Mouse (Mus musculus) lung, embryonic 16.5 days (tissue): ENCODE results near the gene Jup. TPM values are rescaled to one million over a fixed set of nuclear protein-coding genes. Genes with fewer than 3 reads are reported as not detected.
"Not testable (repeated sequence)": the region's sequence is repeated elsewhere in the genome, so short reads cannot be mapped to it uniquely, and the experiment has no call there.

ENCODE experiments used
- ATAC-seq: fragments of 200-750 bp; cut with Nextera tagmentation; 2 replicates; pipeline ENCODE4 v1.8.0; 2017; ENCODE audit warnings: low read depth, mild to moderate bottlenecking, moderate library complexity
- H3K27ac ChIP-seq: fragments of 300-500 bp; sonication (generic); 2 replicates; pipeline ENCODE4 v1.5.1; 2014; ENCODE audit warnings: mild to moderate bottlenecking, control low read depth, low read length
- H3K27me3 ChIP-seq: fragments of 300-500 bp; sonication (generic); 2 replicates; pipeline ENCODE4 v1.6.1; 2014; ENCODE audit warnings: low read depth, low read length, mixed read lengths; ENCODE audit not compliant: control insufficient read depth, insufficient read depth
- H3K36me3 ChIP-seq: fragments of 300-500 bp; sonication (generic); 2 replicates; pipeline ENCODE4 v1.6.1; 2014; ENCODE audit warnings: low read length; ENCODE audit not compliant: control insufficient read depth, insufficient read depth
- H3K4me1 ChIP-seq: fragments of 300-500 bp; sonication (generic); replicated peaks from 2 replicates; pipeline ENCODE4 v1.6.1; 2014; ENCODE audit warnings: low read length, mixed read lengths; ENCODE audit not compliant: control insufficient read depth, insufficient read depth
- H3K4me2 ChIP-seq: fragments of 300-500 bp; sonication (generic); 2 replicates; pipeline ENCODE4 v1.6.1; 2014; ENCODE audit warnings: low read depth, low read length, control low read depth
- H3K4me3 ChIP-seq: fragments of 300-500 bp; sonication (generic); 2 replicates; pipeline ENCODE4 v1.5.1; 2014; ENCODE audit warnings: mild to moderate bottlenecking, low read length, control low read depth
- H3K9ac ChIP-seq: fragments of 300-500 bp; sonication (generic); 2 replicates; pipeline ENCODE4 v1.6.1; 2014; ENCODE audit warnings: low read length, control low read depth
- H3K9me3 ChIP-seq: fragments of 300-500 bp; sonication (generic); 2 replicates; pipeline ENCODE4 v1.6.1; 2016; ENCODE audit warnings: low read length; ENCODE audit not compliant: control insufficient read depth
- WGBS: fragments of 180-500 bp; shearing (Covaris S2); extraction: QIAGEN DNeasy Blood & Tissue Kit; methylation state at CpG from one replicate; pipeline ENCODE4 v1.1.7; 2014; 5-methylcytosine and 5-hydroxymethylcytosine counted together
- polyA plus RNA-seq: library from polyadenylated mRNA; unstranded; fragments of >200 nt; fragmentation: Nextera tagmentation; extraction: Ambion mirVana; gene quantifications from 2 replicates; pipeline ENCODE4 v1.2.1, GENCODE M21; 2015

The Jup gene
- polyA plus RNA-seq, 1 experiment from 2014 or later: 167 TPM

DNA sequence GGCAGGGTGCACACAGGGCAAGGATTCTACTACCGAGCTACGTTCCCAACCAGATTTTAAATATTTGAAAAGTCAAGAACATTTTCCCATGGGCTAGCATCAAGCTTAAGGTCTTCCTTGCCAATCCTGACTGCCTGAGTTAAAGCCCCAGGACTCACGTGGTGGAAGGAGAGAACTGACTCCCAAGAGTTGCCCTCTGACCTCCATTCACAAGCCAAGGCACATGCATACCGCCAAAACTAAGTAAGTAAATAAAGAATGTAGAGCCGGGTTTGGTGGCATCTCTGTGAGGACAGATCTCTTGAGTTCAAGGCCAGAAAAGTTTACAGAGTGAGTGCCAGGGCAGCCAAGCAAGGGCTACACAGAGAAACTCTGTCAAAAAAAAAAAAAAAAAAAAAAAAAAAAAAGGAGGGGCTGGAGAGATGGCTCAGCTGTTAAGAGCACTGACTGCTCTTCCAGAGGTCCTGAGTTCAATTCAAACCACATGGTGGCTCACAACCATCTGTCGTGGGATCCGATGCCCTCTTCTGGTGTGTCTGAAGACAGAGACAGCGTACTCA is 66.7 kb downstream of the Jup start:
- not testable (repeated sequence) for H3K4me2 ChIP-seq, H3K4me1 ChIP-seq, H3K9ac ChIP-seq, H3K9me3 ChIP-seq, H3K27ac ChIP-seq, H3K27me3 ChIP-seq, H3K36me3 ChIP-seq, ATAC-seq, H3K4me3 ChIP-seq
- WGBS: 37% methylated on average over 8 of the region's 8 CpGs

DNA sequence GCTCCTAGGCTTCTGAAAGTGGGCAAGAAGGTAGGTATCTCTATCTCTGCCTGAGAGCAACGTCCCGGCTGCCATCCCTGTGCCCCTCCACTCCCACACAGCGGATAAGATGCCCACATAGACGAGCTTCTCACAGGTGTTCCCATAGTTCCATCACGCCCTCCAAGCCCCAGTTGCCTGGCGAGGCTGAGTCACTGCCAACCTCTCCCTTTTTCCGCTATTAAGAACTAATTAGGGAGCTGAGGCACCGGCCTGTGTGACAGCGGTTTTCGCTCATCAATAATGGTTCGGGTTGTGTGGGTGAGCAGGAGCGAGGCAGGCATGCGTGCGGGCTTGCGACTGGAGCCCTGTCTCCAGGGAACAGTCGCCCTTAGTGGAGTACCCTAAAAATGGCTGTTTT is 67.3 kb downstream of the Jup start:
- H3K4me1 ChIP-seq: no peaks in the 10 kb centered on the region
- H3K9me3 ChIP-seq: no peaks in the 10 kb centered on the region
- no peaks in the 10 kb centered on the region for H3K36me3 ChIP-seq
- H3K4me3 ChIP-seq: no peak overlapping the region
- 55% methylated on average over 16 of the region's 16 CpGs for WGBS
- no peaks in the 10 kb centered on the region for H3K27me3 ChIP-seq
- ATAC-seq: no peak
- no peak overlapping the region for H3K27ac ChIP-seq
- no peak overlapping the region for H3K9ac ChIP-seq
- H3K4me2 ChIP-seq: no peak overlapping the region

- Histone ChIP-seq H3K9me3 (no peaks in the 10 kb centered on the region), H3K27ac (no peak overlapping the region), H3K4me1 (no peaks in the 10 kb centered on the region), H3K4me2 (no peak overlapping the region), H3K4me3 (no peak overlapping the region), H3K27me3 (no peaks in the 10 kb centered on the region), H3K9ac (no peak overlapping the region), H3K36me3 (no peaks in the 10 kb centered on the region)
- 70% methylated on average over 6 of the region's 6 CpGs for WGBS
- ATAC-seq: no peak
Measured at GRCm38 (mm10) chr11:100327761-100328160, 69.8 kb downstream of the Jup start.

DNA sequence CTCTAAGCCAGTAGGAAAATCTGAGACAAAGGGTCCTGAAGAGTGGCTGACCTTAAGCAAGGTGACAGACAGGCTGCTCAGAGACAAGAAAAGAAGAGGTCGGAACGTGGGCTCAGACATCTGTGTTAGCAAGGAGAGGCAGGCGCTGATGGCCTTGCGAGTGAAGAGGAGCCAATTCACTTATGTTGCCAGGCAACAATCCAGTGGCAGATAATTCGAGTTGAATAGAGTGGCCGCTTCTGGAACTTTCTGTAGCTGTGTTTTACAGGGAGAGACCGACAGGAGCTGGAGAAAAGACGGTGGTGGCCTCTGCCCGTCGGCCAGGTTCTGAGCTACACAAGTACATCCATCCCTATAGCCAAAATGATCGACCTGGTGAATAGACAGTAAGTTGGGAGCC is 70.2 kb downstream of the Jup start:
- Histone ChIP-seq H3K4me1 (no peaks in the 10 kb centered on the region), H3K27ac (no peak overlapping the region), H3K36me3 (peaks cover 1% of the 10 kb centered on the region), H3K4me2 (no peak overlapping the region), H3K4me3 (no peak overlapping the region), H3K9ac (no peak overlapping the region), H3K27me3 (no peaks in the 10 kb centered on the region), H3K9me3 (no peaks in the 10 kb centered on the region)
- 50% methylated on average over 11 of the region's 11 CpGs for WGBS
- ATAC-seq: no peak

- WGBS: 61% methylated on average over 11 of the region's 11 CpGs
- Histone ChIP-seq H3K36me3 (peaks cover 15% of the 10 kb centered on the region), H3K4me1 (peaks cover 4% of the 10 kb centered on the region; the same call in 1 of the 2 replicates), H3K9ac (no peak overlapping the region), H3K4me2 (no peak overlapping the region), H3K27me3 (no peaks in the 10 kb centered on the region), H3K9me3 (no peaks in the 10 kb centered on the region), H3K27ac (no peak overlapping the region), H3K4me3 (no peak overlapping the region)
- no peak for ATAC-seq
Measured at GRCm38 (mm10) chr11:100325062-100325629, 72.4 kb downstream of the Jup start.

DNA sequence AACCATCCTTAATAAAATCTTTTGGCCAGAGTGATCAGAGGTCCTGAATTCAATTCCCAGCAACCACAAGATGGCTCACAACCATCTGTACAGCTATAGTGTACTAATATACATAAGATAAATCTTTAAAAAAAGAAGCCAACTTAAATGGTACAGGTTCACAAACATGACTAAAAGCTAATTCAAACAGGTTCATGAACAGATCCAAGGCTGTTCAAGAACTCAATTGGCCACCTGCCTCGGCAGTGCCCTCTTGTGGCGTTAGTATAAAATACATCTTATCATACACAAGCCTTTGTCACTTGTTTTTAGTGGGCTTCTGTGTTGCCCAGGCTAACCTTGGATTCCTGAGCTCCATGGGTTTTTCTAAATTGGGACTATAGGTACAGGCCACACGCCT is 74.0 kb downstream of the Jup start:
- Histone ChIP-seq H3K4me2 (no peak overlapping the region), H3K4me1 (peaks cover 4% of the 10 kb centered on the region; the same call in 1 of the 2 replicates), H3K36me3 (peaks cover 15% of the 10 kb centered on the region), H3K9me3 (no peaks in the 10 kb centered on the region), H3K27me3 (no peaks in the 10 kb centered on the region), H3K4me3 (no peak overlapping the region), H3K9ac (no peak overlapping the region), H3K27ac (no peak overlapping the region)
- ATAC-seq: no peak
- WGBS: 20% methylated on average over 3 of the region's 3 CpGs

GRCm38 (mm10) chr11:100322591-100323258 is 74.8 kb downstream of the Jup start:
- no peaks in the 10 kb centered on the region for H3K27me3 ChIP-seq
- no peak overlapping the region for H3K4me2 ChIP-seq
- H3K9me3 ChIP-seq: no peaks in the 10 kb centered on the region
- H3K9ac ChIP-seq: no peak overlapping the region
- H3K4me3 ChIP-seq: no peak overlapping the region
- no peak for ATAC-seq
- H3K27ac ChIP-seq: no peak overlapping the region
- WGBS: 66% methylated on average over 3 of the region's 3 CpGs
- peaks cover 15% of the 10 kb centered on the region for H3K36me3 ChIP-seq
- peaks cover 4% of the 10 kb centered on the region; the same call in 1 of the 2 replicates for H3K4me1 ChIP-seq

DNA sequence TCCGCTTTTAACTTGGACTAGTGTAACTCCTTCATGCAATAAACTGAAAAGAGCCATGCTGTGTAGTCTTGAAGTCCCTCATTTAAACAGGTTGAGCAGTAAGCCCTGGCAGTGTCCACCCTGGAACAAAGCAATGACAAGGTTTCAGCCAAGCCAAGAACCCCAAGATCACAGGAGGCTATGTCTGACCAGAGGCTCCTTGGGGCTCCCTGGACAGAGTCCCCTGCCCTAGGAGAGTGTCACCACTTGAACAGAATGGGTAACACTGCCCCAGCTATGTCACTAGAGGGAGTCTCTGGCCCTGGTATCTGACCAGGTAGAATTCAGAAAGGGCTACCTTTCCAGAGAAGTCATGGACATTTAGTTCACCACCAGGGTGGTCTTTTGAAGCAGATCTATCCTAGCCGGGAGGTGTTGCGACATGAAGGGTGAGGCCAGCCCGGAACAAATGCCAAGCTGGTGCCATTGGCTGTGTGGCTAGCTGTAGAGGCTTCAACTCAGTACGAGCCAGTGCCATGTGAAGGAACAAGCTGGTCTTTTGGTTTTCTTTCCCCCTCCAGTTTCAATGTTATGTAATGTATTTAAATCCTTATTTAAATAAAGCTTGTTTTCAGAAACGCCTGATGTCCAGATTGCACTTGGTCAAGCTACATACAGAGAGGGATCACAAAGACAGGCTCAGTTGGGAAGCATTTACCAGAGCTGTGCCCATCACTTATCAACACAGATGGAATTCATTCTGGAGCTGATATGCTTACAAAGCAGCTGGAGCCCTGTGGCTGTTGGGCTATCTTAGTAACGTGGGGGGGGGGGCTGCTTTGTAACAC is 75.9 kb downstream of the Jup start:
- H3K4me2 ChIP-seq, H3K27me3 ChIP-seq, H3K9me3 ChIP-seq, ATAC-seq, H3K4me1 ChIP-seq, H3K4me3 ChIP-seq, H3K27ac ChIP-seq, H3K9ac ChIP-seq: not testable (repeated sequence)
- WGBS: 69% methylated on average over 7 of the region's 7 CpGs
- H3K36me3 ChIP-seq: peaks cover 15% of the 10 kb centered on the region
